Mouse (Mus musculus) heart, adult 2 months (tissue): ENCODE data around the gene Fastkd3.

Experiments
- CTCF ChIP-seq: fragments of 200-600 bp; IDR thresholded peaks from 2 replicates; pipeline ENCODE4 v1.8.1; 2022; ENCODE audit warnings: antibody characterized with exemption, mild to moderate bottlenecking, moderate library complexity
- EP300 ChIP-seq: fragments of 200-500 bp; IDR thresholded peaks from 2 replicates; pipeline ENCODE4 v1.6.1; 2011; ENCODE audit warnings: low read depth, low read length, control low read depth; ENCODE audit not compliant: insufficient read depth
- POLR2A ChIP-seq: fragments of 200-500 bp; IDR thresholded peaks from 2 replicates; pipeline ENCODE4 v1.6.1; 2011; ENCODE audit warnings: mild to moderate bottlenecking, low read depth, low read length, control low read depth; ENCODE audit not compliant: insufficient read depth

DNA sequence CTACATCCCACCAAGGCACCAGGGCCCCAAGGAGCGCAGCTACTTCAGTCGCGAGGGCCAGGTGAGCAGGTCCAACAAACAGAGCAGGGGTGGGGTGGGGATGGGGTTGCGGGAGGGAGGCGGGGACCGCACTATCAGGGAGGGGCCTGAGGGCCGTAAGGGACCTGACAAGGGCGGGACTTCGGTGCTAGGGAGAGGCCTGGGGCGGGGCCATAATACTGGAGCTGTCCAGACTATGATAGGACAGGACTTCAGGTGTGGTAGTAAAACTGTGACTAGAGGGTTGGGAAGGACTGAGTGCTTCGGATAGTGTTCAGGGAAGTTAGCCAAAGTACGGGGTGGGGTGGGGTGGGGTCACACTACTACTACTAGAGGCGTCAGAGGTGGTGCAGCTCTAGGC, 15.6 kb downstream of the Fastkd3 start:
- no peak for TF ChIP-seq CTCF
- no peak for TF ChIP-seq POLR2A
- no peak for TF ChIP-seq EP300
